Mouse (Mus musculus) liver, embryonic 14.5 days (tissue): ENCODE data around the gene Sstr3.

Source experiments
- CTCF ChIP-seq: IDR thresholded peaks from 2 replicates; pipeline ENCODE4 v1.5.1; 2016; ENCODE audit warnings: antibody characterized with exemption, low read depth, control low read depth
- EP300 ChIP-seq: IDR thresholded peaks from 2 replicates; pipeline ENCODE4 v1.6.1; 2016; ENCODE audit warnings: antibody characterized with exemption, low read depth

DNA sequence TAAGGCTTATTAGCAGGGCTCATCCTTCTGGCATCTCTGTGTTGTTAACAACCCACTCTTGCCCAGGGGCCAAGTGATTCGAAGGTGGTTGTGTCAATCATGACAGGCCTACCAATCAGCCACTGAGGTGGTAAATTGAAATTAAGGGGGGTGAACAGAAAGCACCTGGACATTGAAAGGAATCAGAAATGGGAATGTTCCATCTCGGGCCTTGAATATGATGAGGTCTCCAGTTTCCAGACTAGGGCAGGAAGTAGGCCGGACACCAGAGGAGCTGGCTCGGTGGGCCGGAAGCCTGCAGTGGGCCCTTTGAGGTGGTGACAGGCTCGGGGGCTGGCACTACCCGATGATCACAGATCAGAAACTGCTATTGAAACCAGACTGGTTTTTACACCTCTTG is 16.5 kb downstream of the Sstr3 start:
- TF ChIP-seq EP300 (no peak), CTCF (no peak)
